Mouse (Mus musculus) stomach, embryonic 14.5 days (tissue): ENCODE results near the gene Ovol1. TPM values are rescaled to one million over a fixed set of nuclear protein-coding genes. Genes with fewer than 3 reads are reported as not detected.
A peak's percentile ranks its signal among the peaks of the same experiment; 100 is the strongest.

ENCODE experiments used
- ATAC-seq: fragments of 200-750 bp; cut with Nextera tagmentation; 2 replicates; pipeline ENCODE4 v1.8.0; 2017; ENCODE audit warnings: low read depth, moderate TSS enrichment; ENCODE audit not compliant: insufficient number of reproducible peaks, insufficient read depth, low FRiP score
- H3K27ac ChIP-seq: fragments of 300-500 bp; sonication (generic); 2 replicates; pipeline ENCODE4 v1.5.1; 2014; ENCODE audit warnings: mild to moderate bottlenecking, low read length, moderate library complexity, mixed read lengths
- H3K27me3 ChIP-seq: fragments of 300-500 bp; sonication (generic); 2 replicates; pipeline ENCODE4 v1.6.1; 2014; ENCODE audit warnings: low read length, control low read depth, mixed read lengths; ENCODE audit not compliant: control insufficient read depth, insufficient read depth
- H3K36me3 ChIP-seq: fragments of 300-500 bp; sonication (generic); 2 replicates; pipeline ENCODE4 v1.6.1; 2014; ENCODE audit warnings: mild to moderate bottlenecking, control low read depth, low read length, moderate library complexity, mixed read lengths; ENCODE audit not compliant: control insufficient read depth, insufficient read depth
- H3K4me1 ChIP-seq: fragments of 300-500 bp; sonication (generic); 2 replicates; pipeline ENCODE4 v1.6.1; 2014; ENCODE audit warnings: low read length, control low read depth, mixed read lengths; ENCODE audit not compliant: control insufficient read depth, insufficient read depth
- H3K4me2 ChIP-seq: fragments of 300-500 bp; sonication (generic); replicated peaks from 2 replicates; pipeline ENCODE4 v1.6.1; 2014; ENCODE audit warnings: low read depth, low read length, control low read depth
- H3K4me3 ChIP-seq: fragments of 300-500 bp; sonication (generic); 2 replicates; pipeline ENCODE4 v1.5.1; 2014; ENCODE audit warnings: low read depth, low read length, control low read depth
- H3K9ac ChIP-seq: fragments of 300-500 bp; sonication (generic); replicated peaks from 2 replicates; pipeline ENCODE4 v1.6.1; 2014; ENCODE audit warnings: low read depth, mild to moderate bottlenecking, control low read depth, low read length, moderate library complexity, mixed read lengths
- H3K9me3 ChIP-seq: fragments of 300-500 bp; sonication (generic); 2 replicates; pipeline ENCODE4 v1.6.1; 2016; ENCODE audit warnings: low read depth, low read length, control low read depth; ENCODE audit not compliant: control insufficient read depth
- WGBS: fragments of 180-500 bp; shearing (Covaris S2); extraction: QIAGEN DNeasy Blood & Tissue Kit; methylation state at CpG from one replicate; pipeline ENCODE4 v1.1.7; 2014; 5-methylcytosine and 5-hydroxymethylcytosine counted together
- polyA plus RNA-seq: library from polyadenylated mRNA; unstranded; fragments of >200 nt; fragmentation: Nextera tagmentation; extraction: Ambion mirVana; gene quantifications from 2 replicates; pipeline ENCODE4 v1.2.1, GENCODE M21; 2014

Gene Ovol1
- polyA plus RNA-seq, 1 experiment from 2014 or later = 11.5 TPM

- no peaks in the 10 kb centered on the region for H3K4me1 ChIP-seq
- peaks cover 3% of the 10 kb centered on the region; the same call in 1 of the 2 replicates for H3K36me3 ChIP-seq
- H3K27ac ChIP-seq = no peak overlapping the region
- H3K4me2 ChIP-seq = 0 out of 2 replicates have a peak overlapping the region, but pooled peaks have one; percentile 12
- WGBS = 61% methylated on average over 14 of the region's 14 CpGs
- no peak overlapping the region for H3K4me3 ChIP-seq
- peaks cover 9% of the 10 kb centered on the region for H3K27me3 ChIP-seq
- H3K9me3 ChIP-seq = no peaks in the 10 kb centered on the region
- peak; percentile 68; the same call in 1 of the 2 replicates for ATAC-seq
- no peak overlapping the region for H3K9ac ChIP-seq
These were observed 6.2 kb downstream of the Ovol1 start for GRCm38 (mm10) chr19:5554212-5554611.

- Histone ChIP-seq H3K9me3 (no peaks in the 10 kb centered on the region), H3K4me2 (0 out of 2 replicates have a peak overlapping the region, but pooled peaks have one; percentile 12), H3K4me3 (no peak overlapping the region), H3K9ac (no peak overlapping the region), H3K4me1 (no peaks in the 10 kb centered on the region), H3K36me3 (peaks cover 3% of the 10 kb centered on the region; the same call in 1 of the 2 replicates), H3K27me3 (peaks cover 5% of the 10 kb centered on the region), H3K27ac (no peak overlapping the region)
- WGBS = 49% methylated on average over 8 of the region's 8 CpGs
- 0 out of 2 replicates have a peak, but pooled peaks have one; percentile 5 for ATAC-seq
These were observed 6.6 kb downstream of the Ovol1 start for GRCm38 (mm10) chr19:5553802-5554201.

GRCm38 (mm10) chr19:5547471-5548056 is 12.9 kb downstream of the Ovol1 start:
- Histone ChIP-seq H3K27me3 (no peaks in the 10 kb centered on the region), H3K9me3 (no peaks in the 10 kb centered on the region), H3K9ac (no peak overlapping the region), H3K27ac (no peak overlapping the region), H3K4me2 (no peak overlapping the region), H3K36me3 (peaks cover 3% of the 10 kb centered on the region; the same call in 1 of the 2 replicates), H3K4me3 (no peak overlapping the region), H3K4me1 (no peaks in the 10 kb centered on the region)
- 69% methylated on average over 4 of the region's 4 CpGs for WGBS
- ATAC-seq = no peak

GRCm38 (mm10) chr19:5544031-5544430 is 16.4 kb downstream of the Ovol1 start:
- no peak overlapping the region for H3K9ac ChIP-seq
- WGBS = 41% methylated on average over 11 of the region's 11 CpGs

GRCm38 (mm10) chr19:5543362-5543761 is 17.1 kb downstream of the Ovol1 start:
- H3K4me3 ChIP-seq = no peak overlapping the region
- 83% methylated on average over 9 of the region's 9 CpGs for WGBS
- no peaks in the 10 kb centered on the region for H3K27me3 ChIP-seq
- no peaks in the 10 kb centered on the region for H3K4me1 ChIP-seq
- no peaks in the 10 kb centered on the region for H3K36me3 ChIP-seq
- H3K4me2 ChIP-seq = no peak overlapping the region
- H3K27ac ChIP-seq = no peak overlapping the region
- no peaks in the 10 kb centered on the region for H3K9me3 ChIP-seq
- ATAC-seq = no peak
- no peak overlapping the region for H3K9ac ChIP-seq

More at GRCm38 (mm10) chr19:5544031-5544430, 16.4 kb downstream of the Ovol1 start:
- Histone ChIP-seq H3K27ac (no peak overlapping the region), H3K4me3 (no peak overlapping the region), H3K4me2 (no peak overlapping the region), H3K9me3 (no peaks in the 10 kb centered on the region), H3K27me3 (no peaks in the 10 kb centered on the region), H3K4me1 (no peaks in the 10 kb centered on the region), H3K36me3 (no peaks in the 10 kb centered on the region)
- no peak for ATAC-seq

- Histone ChIP-seq H3K27ac (no peak overlapping the region), H3K36me3 (no peaks in the 10 kb centered on the region), H3K27me3 (no peaks in the 10 kb centered on the region), H3K4me3 (no peak overlapping the region), H3K9me3 (no peaks in the 10 kb centered on the region), H3K4me2 (no peak overlapping the region), H3K4me1 (no peaks in the 10 kb centered on the region), H3K9ac (no peak overlapping the region)
- 73% methylated on average over 8 of the region's 8 CpGs for WGBS
- no peak for ATAC-seq
These were observed 21.7 kb downstream of the Ovol1 start for GRCm38 (mm10) chr19:5538786-5539185.

GRCm38 (mm10) chr19:5532520-5532919 is 27.9 kb downstream of the Ovol1 start:
- ATAC-seq = no peak
- Histone ChIP-seq H3K4me2 (no peak overlapping the region), H3K9me3 (no peaks in the 10 kb centered on the region), H3K27me3 (no peaks in the 10 kb centered on the region), H3K9ac (no peak overlapping the region), H3K4me3 (no peak overlapping the region), H3K27ac (no peak overlapping the region), H3K36me3 (no peaks in the 10 kb centered on the region), H3K4me1 (no peaks in the 10 kb centered on the region)
- WGBS = 68% methylated on average over 8 of the region's 8 CpGs

GRCm38 (mm10) chr19:5530138-5530524 is 30.3 kb downstream of the Ovol1 start:
- peak overlapping the region; percentile 28; the same call in 1 of the 2 replicates for H3K4me2 ChIP-seq
- no peak overlapping the region for H3K4me3 ChIP-seq
- no peaks in the 10 kb centered on the region for H3K4me1 ChIP-seq
- peak overlapping the region; percentile 10 for H3K27ac ChIP-seq
- no peaks in the 10 kb centered on the region for H3K36me3 ChIP-seq
- ATAC-seq = no peak
- H3K9me3 ChIP-seq = no peaks in the 10 kb centered on the region
- WGBS = 46% methylated on average over 7 of the region's 7 CpGs
- no peaks in the 10 kb centered on the region for H3K27me3 ChIP-seq
- no peak overlapping the region for H3K9ac ChIP-seq
